Comparison of ENCODE assay signal across 8 mouse cellular contexts in genomic region chr13:35741040-35741619, GRCm38 (mm10).
DNase-seq lines count a peak whose midpoint lies in the region; ATAC-seq and TF ChIP-seq lines count a peak whose summit lies in the region.

No protein-coding gene starts in this region.

- no peak; the same call in 1 of the 2 replicates for TF ChIP-seq RAD21 in CH12.LX (IDR thresholded peaks at IDR 0.05; ENCODE audit: low read depth, low read length)

- peaks cover 0 to 5% of the 10 kb centered on the region in 2 experiments for H3K36me3 ChIP-seq in CH12.LX (replicated peaks in 1 of 2; ENCODE audit: control insufficient read depth in 1 of 2, insufficient read depth in 1 of 2, low read length in 1 of 2)
- no peaks in the 10 kb centered on the region for H3K36me3 ChIP-seq in forebrain, embryonic 11.5 days (ENCODE audit: control insufficient read depth, insufficient read depth, low read length)
- peaks cover 3% of the 10 kb centered on the region; the same call in 1 of the 2 replicates for H3K36me3 ChIP-seq in heart, embryonic 16.5 days (ENCODE audit: control insufficient read depth, insufficient read depth)
- H3K36me3 ChIP-seq in liver, embryonic 14.5 days (replicated peaks; ENCODE audit: control insufficient read depth, insufficient read depth, low read depth), result no peaks in the 10 kb centered on the region
- no peaks in the 10 kb centered on the region for H3K36me3 ChIP-seq in neural tube, embryonic 11.5 days (ENCODE audit: control insufficient read depth, insufficient read depth, low read length)
- no peaks in the 10 kb centered on the region for H3K36me3 ChIP-seq in stomach, embryonic 16.5 days (ENCODE audit: control insufficient read depth, insufficient read depth, low read length)

- no peak overlapping the region; the same call in 1 of the 2 replicates for H3K4me2 ChIP-seq in CH12.LX (ENCODE audit: insufficient read depth, low read depth, poor library complexity, severe bottlenecking)
- peak overlapping the region; percentile 71 for H3K4me2 ChIP-seq in forebrain, embryonic 11.5 days (ENCODE audit: low read depth, low read length, severe bottlenecking)
- peak overlapping the region; percentile 68 for H3K4me2 ChIP-seq in heart, embryonic 16.5 days (ENCODE audit: low read depth, low read length)
- peak overlapping the region; percentile 80 for H3K4me2 ChIP-seq in liver, embryonic 14.5 days (ENCODE audit: low read depth)
- peak overlapping the region; percentile 75 for H3K4me2 ChIP-seq in neural tube, embryonic 11.5 days (ENCODE audit: low read depth)
- H3K4me2 ChIP-seq in stomach, embryonic 16.5 days (ENCODE audit: low read depth, low read length), result peak overlapping the region; percentile 81

- H3K4me3 ChIP-seq in CH12.LX (replicated peaks in 1 of 3; ENCODE audit: low read depth in 2 of 3, low read length in 2 of 3, poor library complexity in 1 of 3), result peak overlapping the region; percentile 77 to 97 (median 84)
- peak overlapping the region; percentile 96 for H3K4me3 ChIP-seq in forebrain, embryonic 11.5 days (ENCODE audit: low read depth, low read length)
- H3K4me3 ChIP-seq in heart, embryonic 16.5 days (ENCODE audit: low read length), result peak overlapping the region; percentile 74
- peak overlapping the region; percentile 93 to 99 for H3K4me3 ChIP-seq in liver, embryonic 14.5 days (ENCODE audit: insufficient read depth in 1 of 2, low read depth in 2 of 2, low read length in 2 of 2)
- peak overlapping the region; percentile 88 for H3K4me3 ChIP-seq in neural tube, embryonic 11.5 days (ENCODE audit: low read depth, low read length)
- peak overlapping the region; percentile 93 for H3K4me3 ChIP-seq in stomach, embryonic 16.5 days (replicated peaks; ENCODE audit: low read length)

- peak overlapping the region; percentile 92 for H3K9ac ChIP-seq in CH12.LX (ENCODE audit: insufficient read depth, low read depth)
- peak overlapping the region; percentile 86 for H3K9ac ChIP-seq in forebrain, embryonic 11.5 days (ENCODE audit: low read length)
- peak overlapping the region; percentile 83 for H3K9ac ChIP-seq in heart, embryonic 16.5 days (ENCODE audit: low read length)
- peak overlapping the region; percentile 98 for H3K9ac ChIP-seq in liver, embryonic 14.5 days (replicated peaks)
- H3K9ac ChIP-seq in neural tube, embryonic 11.5 days (ENCODE audit: low read length), result peak overlapping the region; percentile 92
- peak overlapping the region; percentile 98 for H3K9ac ChIP-seq in stomach, embryonic 16.5 days (ENCODE audit: low read length)

- no peak overlapping the region for H3K27ac ChIP-seq in CH12.LX (ENCODE audit: insufficient read depth, low read depth)
- H3K27ac ChIP-seq in forebrain, embryonic 11.5 days (ENCODE audit: low read depth, low read length), result peak overlapping the region; percentile 81
- H3K27ac ChIP-seq in heart, embryonic 16.5 days (ENCODE audit: low read length), result peak overlapping the region; percentile 85
- H3K27ac ChIP-seq in liver, embryonic 14.5 days, result peak overlapping the region; percentile 81
- peak overlapping the region; percentile 89 for H3K27ac ChIP-seq in neural tube, embryonic 11.5 days (ENCODE audit: low read depth, low read length)
- H3K27ac ChIP-seq in stomach, embryonic 16.5 days (ENCODE audit: low read length), result peak overlapping the region; percentile 93

- peaks cover 4 to 13% of the 10 kb centered on the region in 2 experiments; a peak in 2 of 4 replicates for H3K4me1 ChIP-seq in CH12.LX (ENCODE audit: control insufficient read depth in 1 of 2, insufficient read depth in 2 of 2)
- H3K4me1 ChIP-seq in forebrain, embryonic 11.5 days (replicated peaks; ENCODE audit: control insufficient read depth, insufficient read depth, low read length), result 0 out of 2 replicates have a peak, but pooled peaks cover 4% of the 10 kb centered on the region
- H3K4me1 ChIP-seq in heart, embryonic 16.5 days (ENCODE audit: control insufficient read depth, insufficient read depth, low read length), result peaks cover 10% of the 10 kb centered on the region; the same call in 1 of the 2 replicates
- H3K4me1 ChIP-seq in liver, embryonic 14.5 days (replicated peaks; ENCODE audit: control insufficient read depth in 2 of 2, insufficient read depth in 2 of 2, low read length in 1 of 2), result peaks cover 15 to 30% of the 10 kb centered on the region in 2 experiments
- H3K4me1 ChIP-seq in neural tube, embryonic 11.5 days (ENCODE audit: control insufficient read depth, insufficient read depth, low read length), result peaks cover 6% of the 10 kb centered on the region; the same call in 1 of the 2 replicates
- peaks cover 9% of the 10 kb centered on the region; the same call in 1 of the 2 replicates for H3K4me1 ChIP-seq in stomach, embryonic 16.5 days (ENCODE audit: control insufficient read depth, insufficient read depth, low read length)

- ATAC-seq in forebrain, embryonic 11.5 days (replicated peaks; ENCODE audit: low FRiP score), result peak; percentile 95
- peak; percentile 93 for ATAC-seq in heart, embryonic 16.5 days (replicated peaks; ENCODE audit: extremely low read depth, insufficient read depth, low FRiP score)
- ATAC-seq in liver, embryonic 14.5 days (ENCODE audit: insufficient read depth), result peak; percentile 92
- peak; percentile 93 for ATAC-seq in neural tube, embryonic 11.5 days (ENCODE audit: insufficient read depth, low FRiP score, low TSS enrichment)
- ATAC-seq in stomach, embryonic 16.5 days (ENCODE audit: insufficient read depth, low FRiP score), result peak; percentile 96

- dilution Hi-C loops in CH12.LX (cut with MboI; ENCODE audit: extremely low pct_ligation_motif_present, extremely low pct_unique_long_range_greater_than_20kb, low sequenced_read_pairs), result no loop called here

- peaks cover 7% of the 10 kb centered on the region for H3K9me3 ChIP-seq in CH12.LX (replicated peaks; ENCODE audit: low read length)
- H3K9me3 ChIP-seq in forebrain, embryonic 11.5 days (ENCODE audit: control insufficient read depth, low read length), result no peaks in the 10 kb centered on the region; the same call in 1 of the 2 replicates
- H3K9me3 ChIP-seq in heart, embryonic 16.5 days (replicated peaks; ENCODE audit: control insufficient read depth, low read length), result peaks cover under 1% of the 10 kb centered on the region
- H3K9me3 ChIP-seq in liver, embryonic 14.5 days (ENCODE audit: control insufficient read depth, low read length), result no peaks in the 10 kb centered on the region
- H3K9me3 ChIP-seq in neural tube, embryonic 11.5 days (ENCODE audit: control insufficient read depth, low read length), result no peaks in the 10 kb centered on the region
- 0 out of 2 replicates have a peak, but pooled peaks cover 3% of the 10 kb centered on the region for H3K9me3 ChIP-seq in stomach, embryonic 16.5 days (replicated peaks; ENCODE audit: control insufficient read depth, low read length)

- in situ Hi-C loops in CH12.LX (cut with MboI; ENCODE audit: low pct_ligation_motif_present, low pct_unique_long_range_greater_than_20kb, low sequenced_read_pairs), result no loop called here

- no peaks in the 10 kb centered on the region for H3K27me3 ChIP-seq in CH12.LX (replicated peaks)
- peaks cover 25% of the 10 kb centered on the region for H3K27me3 ChIP-seq in forebrain, embryonic 11.5 days (ENCODE audit: control insufficient read depth, insufficient read depth, low read length)
- no peaks in the 10 kb centered on the region; the same call in 1 of the 2 replicates for H3K27me3 ChIP-seq in heart, embryonic 16.5 days (ENCODE audit: control insufficient read depth, insufficient read depth, low read length)
- H3K27me3 ChIP-seq in liver, embryonic 14.5 days (ENCODE audit: control insufficient read depth, insufficient read depth, low read length), result no peaks in the 10 kb centered on the region
- H3K27me3 ChIP-seq in neural tube, embryonic 11.5 days (ENCODE audit: control insufficient read depth, insufficient read depth, low read length), result peaks cover 17% of the 10 kb centered on the region
- H3K27me3 ChIP-seq in stomach, embryonic 16.5 days (ENCODE audit: control insufficient read depth, insufficient read depth, low read length), result no peaks in the 10 kb centered on the region; the same call in 1 of the 2 replicates

- H3K79me2 ChIP-seq in CH12.LX (replicated peaks; ENCODE audit: control insufficient read depth, extremely low read depth, insufficient read depth, poor library complexity, severe bottlenecking), result peaks cover 27% of the 10 kb centered on the region

- TF ChIP-seq CTCF in CH12.LX (conservative IDR thresholded peaks at IDR 0.05 in 1 of 2, IDR thresholded peaks at IDR 0.05 in 1 of 2; ENCODE audit: low read depth in 2 of 2, low read length in 2 of 2), result no peak; a peak in 2 of 4 replicates
- peak; percentile 76 for TF ChIP-seq CTCF in liver, embryonic 14.5 days (IDR thresholded peaks at IDR 0.05; ENCODE audit: low read depth)

- no peak for TF ChIP-seq EP300 in CH12.LX (IDR thresholded peaks at IDR 0.05; ENCODE audit: low read length)
- TF ChIP-seq EP300 in liver, embryonic 14.5 days (IDR thresholded peaks at IDR 0.05; ENCODE audit: low read depth), result no peak

- DNase-seq in CH12.LX (ENCODE audit: extremely low read depth), result peak; percentile 81
- DNase-seq in c-Kit-positive CD71-positive TER-119-negative erythroid progenitor cells, embryonic 14.5 days (ENCODE audit: low read depth), result peak; percentile 85
- peak; percentile 98 for DNase-seq in forebrain, embryonic 11.5 days (ENCODE audit: low spot score)
- DNase-seq in kidney, postnatal 36 days, result peak; percentile 94 to 97
- peak; percentile 86 to 88 (median 86) for DNase-seq in liver, embryonic 14.5 days (ENCODE audit: low read depth in 3 of 3, low spot score in 3 of 3)
- peak; percentile 96 for DNase-seq in neural tube, embryonic 11.5 days (ENCODE audit: low spot score)

- peak; percentile 53; the same call in 1 of the 2 replicates for TF ChIP-seq POLR2A in CH12.LX (IDR thresholded peaks at IDR 0.05; ENCODE audit: low read depth, low read length)

- WGBS in forebrain, embryonic 11.5 days, result under 1% methylated on average over 49 of the region's 68 CpGs
- under 1% methylated on average over 61 of the region's 68 CpGs for WGBS in heart, embryonic 16.5 days
- WGBS in liver, embryonic 14.5 days (ENCODE audit: insufficient replicate concordance), result 1% methylated on average over 52 of the region's 68 CpGs
- under 1% methylated on average over 38 of the region's 68 CpGs for WGBS in neural tube, embryonic 11.5 days
- WGBS in stomach, embryonic 16.5 days, result under 1% methylated on average over 63 of the region's 68 CpGs

TF ChIP-seq in CH12.LX, 34 proteins besides CTCF, POLR2A, EP300 and RAD21 (continues in another document):
- no peak for TF ChIP-seq KAT2A (IDR thresholded peaks at IDR 0.05; ENCODE audit: insufficient replicate concordance, low read length)
- TF ChIP-seq ZNF384 (IDR thresholded peaks at IDR 0.05; ENCODE audit: low read depth, low read length), result no peak
- TF ChIP-seq MAZ (IDR thresholded peaks at IDR 0.05; ENCODE audit: low read depth, low read length), result peak; percentile 93
- TF ChIP-seq TCF12 (IDR thresholded peaks at IDR 0.05; ENCODE audit: low read depth, low read length), result peak; percentile 9
- TF ChIP-seq NELFE (IDR thresholded peaks at IDR 0.05; ENCODE audit: low read depth, low read length), result peak; percentile 50; the same call in 1 of the 2 replicates
- TF ChIP-seq HCFC1 (IDR thresholded peaks at IDR 0.05; ENCODE audit: low read depth, low read length), result peak; percentile 50
- TF ChIP-seq MAX (IDR thresholded peaks at IDR 0.05; ENCODE audit: low read length), result 0 out of 2 replicates have a peak, but pooled peaks have one; percentile 8
- TF ChIP-seq UBTF (IDR thresholded peaks at IDR 0.05; ENCODE audit: low read depth, low read length), result no peak
